Mouse (Mus musculus) adrenal gland, postnatal 14 days (tissue): ENCODE results near the gene Gm20517. TPM values are rescaled to one million over a fixed set of nuclear protein-coding genes. Genes with fewer than 3 reads are reported as not detected.

Source experiments
- DNase-seq: peaks from one replicate; pipeline ENCODE4 v3.0.0; 2021; ENCODE audit warnings: mixed read lengths
- total RNA-seq: library from RNA; stranded (reverse); gene quantifications from 2 replicates; pipeline ENCODE4 v1.2.3, GENCODE M21; 2021

Gm20517 gene
- total RNA-seq, 1 experiment from 2014 or later = 3.0 TPM

- no peak for DNase-seq
These were observed 97.6 kb downstream of the Gm20517 start for GRCm38 (mm10) chr17:47708972-47709371.

GRCm38 (mm10) chr17:47710036-47710435, 98.6 kb downstream of the Gm20517 start:
- no peak for DNase-seq

GRCm38 (mm10) chr17:47711883-47712282, 100.5 kb downstream of the Gm20517 start:
- no peak for DNase-seq

DNA sequence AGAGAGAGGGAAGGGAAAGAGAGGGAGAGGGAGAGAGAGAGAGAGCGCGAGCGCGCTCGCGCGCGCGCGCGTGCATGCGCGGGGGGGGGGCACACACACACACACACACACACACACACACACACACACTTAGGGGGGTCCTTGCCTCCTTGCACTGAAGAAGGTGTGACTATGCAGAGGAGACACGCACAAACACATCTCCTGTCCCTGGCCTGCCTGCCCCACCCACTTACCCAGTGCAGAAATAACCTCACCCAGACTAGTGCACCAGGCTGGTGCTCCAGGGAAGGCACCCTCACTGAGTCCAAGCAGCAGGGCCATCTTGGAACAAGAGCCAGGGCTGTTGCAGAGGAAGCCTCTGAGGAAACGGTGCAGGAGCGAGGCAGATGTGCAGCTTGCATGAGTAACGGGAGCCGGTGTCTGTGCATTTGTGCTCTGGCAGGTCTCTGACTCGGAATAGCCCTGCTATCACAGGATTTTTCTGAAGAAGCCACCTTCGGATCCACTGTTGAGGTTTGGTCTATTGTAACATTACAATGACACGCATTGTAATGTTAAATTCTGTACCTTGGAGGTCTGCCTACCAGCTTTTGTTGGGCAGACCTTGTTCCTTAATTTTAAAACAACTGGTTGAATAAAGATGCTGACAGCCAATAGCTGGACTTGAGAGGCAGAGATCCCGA, 101.6 kb downstream of the Gm20517 start:
- no peak for DNase-seq

- DNase-seq = no peak
These were observed 103.6 kb downstream of the Gm20517 start for GRCm38 (mm10) chr17:47715037-47715436.

DNA sequence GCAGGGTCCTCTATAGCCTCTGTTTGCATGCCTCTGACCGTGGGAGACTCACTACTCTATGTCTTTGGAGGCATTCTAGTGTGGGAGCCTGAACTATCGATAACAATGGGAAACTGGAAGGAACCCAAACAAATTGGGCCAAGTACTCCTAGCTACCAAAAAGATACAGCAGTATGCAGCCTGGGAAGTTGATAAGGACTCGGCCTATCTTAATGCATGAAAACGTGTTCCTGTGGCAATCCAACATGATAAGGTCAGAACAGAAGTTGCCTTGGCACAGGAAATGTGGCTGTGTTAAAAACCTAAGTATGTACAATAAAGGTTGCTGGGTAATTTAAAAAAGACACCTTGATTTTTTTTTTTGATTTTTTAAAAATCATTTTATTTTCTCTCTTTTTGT, 109.8 kb downstream of the Gm20517 start:
- DNase-seq = no peak

GRCm38 (mm10) chr17:47726566-47726965, 115.2 kb downstream of the Gm20517 start, which contains the start of gene Pgc:
TSS of gene Pgc (plus strand) at chr17:47726842.
- DNase-seq = no peak

DNA sequence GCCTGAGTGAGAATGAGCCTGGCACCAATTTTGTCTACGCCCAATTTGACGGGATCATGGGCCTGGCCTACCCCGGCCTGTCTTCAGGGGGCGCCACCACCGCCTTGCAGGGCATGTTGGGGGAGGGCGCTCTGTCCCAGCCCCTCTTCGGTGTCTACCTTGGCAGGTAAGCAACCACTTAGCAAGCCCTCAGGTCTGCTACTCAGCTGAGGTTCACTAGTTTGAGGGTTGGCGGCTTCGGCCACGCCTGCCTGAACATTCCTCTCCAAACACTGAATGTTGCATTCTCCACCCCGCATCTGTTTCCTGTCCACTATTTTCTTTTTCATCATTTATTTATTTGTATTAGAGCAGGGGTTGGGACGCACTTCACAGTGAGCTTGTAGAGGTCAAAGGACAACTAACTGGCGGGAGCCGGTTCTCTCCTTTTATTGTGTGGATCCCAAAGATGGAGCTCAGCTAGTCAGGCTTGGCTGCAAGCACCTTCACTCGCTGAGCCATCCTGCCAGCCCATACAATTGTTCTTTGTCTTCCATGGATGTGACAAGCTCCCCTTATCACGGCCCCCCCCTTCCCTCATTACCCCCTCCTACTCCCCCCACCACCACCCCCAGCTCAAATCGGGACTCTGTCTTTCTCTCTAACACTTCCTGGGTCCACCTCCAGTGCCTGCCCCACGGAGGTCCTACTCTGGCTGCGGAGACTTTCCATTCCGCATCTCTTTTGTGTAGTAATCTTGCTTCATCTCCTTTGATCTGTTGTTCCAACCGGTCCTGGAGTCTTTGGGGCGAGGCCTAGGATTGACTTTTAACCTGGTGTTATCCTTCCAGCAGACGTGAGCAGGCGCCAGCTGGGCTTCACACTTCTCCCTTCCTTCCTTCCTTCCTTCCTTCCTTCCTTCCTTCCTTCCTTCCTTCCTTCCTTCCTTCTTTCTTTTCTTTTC, 119.5 kb downstream of the Gm20517 start:
- no peak for DNase-seq

Other genes with a start within 250 kb of the Gm20517 start
- gene Mrps10, start 242.7 kb upstream of the Gm20517 start, total RNA-seq = 45.8 and 49.4 TPM in 2 replicates
- gene Guca1b, start 226.2 kb upstream of the Gm20517 start, total RNA-seq = 0.79 and 1.0 TPM in 2 replicates
- gene Guca1a, start 211.0 kb upstream of the Gm20517 start, total RNA-seq = 1.1 TPM in 2 replicates
- 1.4 and 1.7 TPM in 2 replicates for gene AI661453, start 175.0 kb upstream of the Gm20517 start, total RNA-seq
- 0.82 TPM in 1 of 2 replicates, not detected in the other for gene 1700001C19Rik, start 174.2 kb upstream of the Gm20517 start, total RNA-seq
- 22.9 and 23.9 TPM in 2 replicates for gene Taf8, start 109.3 kb upstream of the Gm20517 start, total RNA-seq
- gene Ccnd3, start 106.5 kb upstream of the Gm20517 start, total RNA-seq = 228 and 248 TPM in 2 replicates
- gene Bysl, start 97 bp upstream of the Gm20517 start, total RNA-seq = 19.7 and 21.6 TPM in 2 replicates
- 39.3 and 39.8 TPM in 2 replicates for gene Med20, start within 50 bp of the Gm20517 start, total RNA-seq
- 6.8 and 7.8 TPM in 2 replicates for gene Usp49, start 19.1 kb downstream of the Gm20517 start, total RNA-seq
- 196 and 198 TPM in 2 replicates for gene Tomm6, start 76.8 kb downstream of the Gm20517 start, total RNA-seq
- gene Frs3, start 77.4 kb downstream of the Gm20517 start, total RNA-seq = 3.8 and 4.8 TPM in 2 replicates
- gene Gm21981, start 82.9 kb downstream of the Gm20517 start, total RNA-seq = 0.90 and 1.4 TPM in 2 replicates
- gene Prickle4, start 83.1 kb downstream of the Gm20517 start, total RNA-seq = 4.5 and 4.8 TPM in 2 replicates
- not detected in 2 replicates for gene Pgc, start 115.3 kb downstream of the Gm20517 start, total RNA-seq
- gene Tfeb, start 125.4 kb downstream of the Gm20517 start, total RNA-seq = 18.9 and 22.3 TPM in 2 replicates
- gene Mdfi, start 223.1 kb downstream of the Gm20517 start, total RNA-seq = 3.9 and 4.3 TPM in 2 replicates